Mouse (Mus musculus) midbrain, embryonic 14.5 days (tissue): ENCODE measurements around the gene Ggt6. TPM values are rescaled to one million over a fixed set of nuclear protein-coding genes. Genes with fewer than 3 reads are reported as not detected.

Experiments used
- ATAC-seq: fragments of 200-750 bp; cut with Nextera tagmentation; 2 replicates; pipeline ENCODE4 v1.8.0; 2017; ENCODE audit warnings: moderate number of reproducible peaks, moderate library complexity; ENCODE audit not compliant: low FRiP score, low TSS enrichment
- DNase-seq: peaks from one replicate; pipeline ENCODE4 v3.0.0-alpha.2; 2015
- H3K27ac ChIP-seq: fragments of 300-500 bp; sonication (generic); replicated peaks from 2 replicates; pipeline ENCODE4 v1.5.1; 2014; ENCODE audit warnings: mild to moderate bottlenecking, low read depth, low read length, moderate library complexity
- H3K27me3 ChIP-seq: fragments of 300-500 bp; sonication (generic); 2 replicates; pipeline ENCODE4 v1.6.1; 2014; ENCODE audit warnings: low read length, control low read depth, mixed read lengths; ENCODE audit not compliant: control insufficient read depth, insufficient read depth
- H3K36me3 ChIP-seq: fragments of 300-500 bp; sonication (generic); 2 replicates; pipeline ENCODE4 v1.6.1; 2014; ENCODE audit warnings: low read length, control low read depth; ENCODE audit not compliant: control insufficient read depth, insufficient read depth
- H3K4me1 ChIP-seq: fragments of 300-500 bp; sonication (generic); 2 replicates; pipeline ENCODE4 v1.6.1; 2014; ENCODE audit warnings: mild to moderate bottlenecking, antibody characterized with exemption, low read length, control low read depth; ENCODE audit not compliant: control insufficient read depth, insufficient read depth
- H3K4me2 ChIP-seq: fragments of 300-500 bp; sonication (generic); 2 replicates; pipeline ENCODE4 v1.6.1; 2014; ENCODE audit warnings: mild to moderate bottlenecking, low read length, moderate library complexity
- H3K4me3 ChIP-seq: fragments of 300-500 bp; sonication (generic); replicated peaks from 2 replicates; pipeline ENCODE4 v1.5.1; 2014; ENCODE audit warnings: low read depth, low read length
- H3K9ac ChIP-seq: fragments of 300-500 bp; sonication (generic); replicated peaks from 2 replicates; pipeline ENCODE4 v1.6.1; 2014; ENCODE audit warnings: mild to moderate bottlenecking, low read length, moderate library complexity
- H3K9me3 ChIP-seq: fragments of 300-500 bp; sonication (generic); 2 replicates; pipeline ENCODE4 v1.6.1; 2016; ENCODE audit warnings: low read length, control low read depth, mixed read lengths; ENCODE audit not compliant: control insufficient read depth
- whole genome bisulfite sequencing: fragments of 180-500 bp; shearing (Covaris S2); extraction: QIAGEN DNeasy Blood & Tissue Kit; methylation state at CpG from one replicate; pipeline ENCODE4 v1.1.7; 2014; 5-methylcytosine and 5-hydroxymethylcytosine counted together
- polyA plus RNA-seq: library from polyadenylated mRNA; unstranded; fragments of >200 nt; fragmentation: Nextera tagmentation; extraction: Ambion mirVana; gene quantifications from 2 replicates; pipeline ENCODE4 v1.2.1, GENCODE M21; 2014

Gene Ggt6
- not detected in 2 replicates for polyA plus RNA-seq

DNA sequence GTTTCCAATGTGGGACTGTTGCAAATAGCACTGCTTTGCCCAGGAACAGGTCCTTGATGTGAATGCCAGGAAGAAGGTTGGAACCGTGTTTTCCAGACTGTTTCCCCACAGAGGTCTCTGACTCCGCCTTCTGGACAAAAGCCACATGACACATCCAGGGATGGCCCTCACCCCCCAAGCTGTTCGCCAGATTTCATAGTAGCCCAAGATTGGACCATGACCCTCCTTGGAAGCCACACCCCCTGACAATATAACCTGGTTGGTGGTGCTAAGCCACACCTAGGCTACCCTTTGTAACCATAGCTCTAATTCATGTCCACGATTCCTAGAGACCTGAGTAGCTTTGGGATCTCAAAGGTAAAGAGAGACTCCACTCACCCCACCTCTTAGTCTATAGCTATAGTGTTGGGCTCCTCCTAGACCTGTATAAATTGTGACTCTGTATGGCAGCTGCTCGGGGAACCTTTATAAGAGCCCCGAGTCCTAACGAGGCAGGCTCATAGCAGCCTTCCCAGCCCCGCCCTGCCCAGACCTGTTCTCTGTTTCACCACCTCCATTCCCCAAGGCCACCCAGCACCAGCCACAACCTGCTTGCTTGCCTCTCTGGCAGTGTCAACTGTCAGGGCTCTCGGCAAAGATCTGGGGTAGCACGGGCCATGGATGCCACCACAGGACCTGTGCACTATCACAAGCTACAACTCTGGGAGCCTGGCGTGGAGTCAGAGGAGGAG is at the start of gene Ggt6:
Gene Ggt6, plus strand, starts transcription at position 564 of the 731 bp plus-strand sequence.
- H3K27ac ChIP-seq = no peak within 1 kb of the TSS
- no peaks in the 10 kb centered on the region for H3K27me3 ChIP-seq
- H3K4me3 ChIP-seq = no peak within 1 kb of the TSS
- no peak within 1 kb of the TSS for H3K4me2 ChIP-seq
- no peaks in the 10 kb centered on the region for H3K4me1 ChIP-seq
- no peak for ATAC-seq
- DNase-seq = no peak
- H3K9me3 ChIP-seq = no peaks in the 10 kb centered on the region
- no peaks in the 10 kb centered on the region for H3K36me3 ChIP-seq
- no peak within 1 kb of the TSS for H3K9ac ChIP-seq
- 71% methylated on average over 11 of the region's 11 CpGs for WGBS

DNA sequence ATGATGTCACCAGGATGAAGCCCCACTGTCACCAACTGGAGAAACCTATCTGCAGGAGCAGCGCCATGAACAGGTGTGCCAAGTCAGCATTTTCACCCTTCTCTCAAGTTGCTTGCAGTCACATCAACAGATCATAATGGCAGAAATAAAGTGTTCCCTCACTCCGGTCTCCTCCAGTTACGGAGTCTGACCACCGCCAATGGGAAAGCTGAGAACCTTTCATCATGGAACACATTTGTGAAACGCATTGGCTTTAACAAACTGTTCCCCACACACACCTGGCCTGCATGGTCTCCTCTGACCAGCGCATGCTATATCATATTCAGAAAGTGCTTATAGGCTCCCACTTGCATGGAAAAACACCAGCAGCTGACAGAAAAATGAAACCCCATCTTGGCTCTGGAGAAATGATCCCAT is 47.2 kb upstream of the Ggt6 start:
- H3K27me3 ChIP-seq = no peaks in the 10 kb centered on the region
- H3K4me1 ChIP-seq = no peaks in the 10 kb centered on the region
- H3K9me3 ChIP-seq = no peaks in the 10 kb centered on the region
- ATAC-seq = no peak
- DNase-seq = no peak
- no peak overlapping the region for H3K4me3 ChIP-seq
- WGBS = 96% methylated on average over 6 of the region's 6 CpGs
- H3K9ac ChIP-seq = no peak overlapping the region
- H3K4me2 ChIP-seq = no peak overlapping the region
- H3K36me3 ChIP-seq = no peaks in the 10 kb centered on the region
- no peak overlapping the region for H3K27ac ChIP-seq

DNA sequence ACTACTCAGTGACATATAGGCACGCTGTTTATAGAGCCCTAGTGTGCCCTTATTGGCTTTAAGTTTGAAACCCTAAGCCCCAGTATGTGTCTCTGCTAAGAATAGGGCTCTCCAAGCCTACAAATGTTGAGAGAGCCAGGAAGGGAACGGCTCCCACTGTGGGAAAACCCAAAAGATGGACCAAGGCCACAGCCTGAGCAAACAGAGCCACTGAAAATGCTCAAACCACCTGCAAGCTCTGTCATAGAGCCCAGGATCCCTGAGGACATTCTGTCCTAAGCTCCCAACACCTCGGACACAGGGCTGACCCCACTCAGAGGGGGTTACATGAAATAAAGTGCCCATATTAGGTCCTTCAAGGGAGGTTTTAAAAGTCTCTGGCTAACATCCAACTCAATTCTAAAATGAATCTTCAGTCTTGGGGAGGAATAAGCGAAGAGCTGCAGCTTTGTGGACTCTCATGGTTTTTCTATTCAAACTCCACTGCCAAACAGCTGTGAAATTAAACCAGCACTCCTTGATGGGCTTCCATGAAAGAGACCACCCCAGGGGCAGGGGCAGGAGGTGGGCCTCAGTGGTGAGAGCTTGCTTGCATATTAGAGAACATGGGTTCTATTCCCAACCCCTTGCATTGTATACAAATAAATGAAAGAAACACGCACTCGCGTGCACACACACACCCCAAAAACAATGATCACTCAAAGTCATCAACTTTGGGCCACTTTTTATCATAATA is 45.8 kb upstream of the Ggt6 start:
- Histone ChIP-seq H3K4me1 (no peaks in the 10 kb centered on the region), H3K27me3 (no peaks in the 10 kb centered on the region), H3K4me3 (no peak overlapping the region), H3K9me3 (no peaks in the 10 kb centered on the region), H3K4me2 (no peak overlapping the region), H3K36me3 (no peaks in the 10 kb centered on the region), H3K27ac (no peak overlapping the region), H3K9ac (no peak overlapping the region)
- ATAC-seq (no peak), DNase-seq (no peak)
- 92% methylated on average over 7 of the region's 7 CpGs for WGBS

DNA sequence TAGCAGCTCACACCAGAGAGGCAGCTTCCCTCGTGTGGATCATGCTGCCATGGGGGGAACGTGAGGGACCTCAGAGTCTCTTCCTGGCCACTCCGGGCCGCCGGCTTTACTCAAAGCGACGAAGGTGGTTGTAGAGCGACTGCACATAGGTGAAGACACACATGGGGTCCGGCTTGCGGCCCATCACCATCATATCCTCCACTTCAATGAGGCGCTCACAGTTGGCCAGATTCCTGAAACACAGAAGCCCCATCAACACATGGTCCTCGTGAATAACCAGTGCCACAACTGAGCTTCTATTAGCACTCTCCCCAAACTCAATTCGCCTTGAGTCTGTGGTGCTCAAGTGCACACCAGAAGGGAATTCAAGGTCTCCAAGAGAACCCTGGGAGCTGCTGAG is 44.1 kb upstream of the Ggt6 start:
- Histone ChIP-seq H3K4me1 (no peaks in the 10 kb centered on the region), H3K36me3 (no peaks in the 10 kb centered on the region), H3K9me3 (no peaks in the 10 kb centered on the region), H3K9ac (no peak overlapping the region), H3K4me3 (no peak overlapping the region), H3K27me3 (no peaks in the 10 kb centered on the region), H3K4me2 (no peak overlapping the region), H3K27ac (no peak overlapping the region)
- 93% methylated on average over 13 of the region's 13 CpGs for WGBS
- ATAC-seq (no peak), DNase-seq (no peak)

DNA sequence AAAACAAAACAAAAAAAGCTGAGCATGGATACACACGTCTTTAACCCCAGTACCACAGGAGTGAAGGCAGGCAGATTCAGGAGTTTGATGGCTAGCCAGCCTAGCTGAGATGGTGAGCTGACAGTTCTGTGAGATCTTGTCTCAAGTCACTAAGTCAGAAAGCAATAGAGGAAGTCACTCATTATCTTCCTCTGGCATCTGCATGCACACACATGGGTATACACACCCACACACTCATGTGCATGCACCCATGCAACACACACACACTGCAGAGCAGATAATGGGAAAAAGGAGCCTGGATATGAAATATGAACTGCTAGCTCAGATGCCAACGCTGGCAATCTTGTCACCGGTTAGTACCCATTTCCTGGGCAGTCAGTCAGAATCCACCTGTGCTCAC is 42.1 kb upstream of the Ggt6 start:
- H3K27ac ChIP-seq = no peak overlapping the region
- H3K4me2 ChIP-seq = no peak overlapping the region
- no peak overlapping the region for H3K9ac ChIP-seq
- 91% methylated on average over 3 of the region's 3 CpGs for WGBS
- H3K4me3 ChIP-seq = no peak overlapping the region
- no peaks in the 10 kb centered on the region for H3K36me3 ChIP-seq
- H3K4me1 ChIP-seq = no peaks in the 10 kb centered on the region
- DNase-seq (no peak), ATAC-seq (no peak)
- H3K9me3 ChIP-seq = no peaks in the 10 kb centered on the region
- H3K27me3 ChIP-seq = no peaks in the 10 kb centered on the region

DNA sequence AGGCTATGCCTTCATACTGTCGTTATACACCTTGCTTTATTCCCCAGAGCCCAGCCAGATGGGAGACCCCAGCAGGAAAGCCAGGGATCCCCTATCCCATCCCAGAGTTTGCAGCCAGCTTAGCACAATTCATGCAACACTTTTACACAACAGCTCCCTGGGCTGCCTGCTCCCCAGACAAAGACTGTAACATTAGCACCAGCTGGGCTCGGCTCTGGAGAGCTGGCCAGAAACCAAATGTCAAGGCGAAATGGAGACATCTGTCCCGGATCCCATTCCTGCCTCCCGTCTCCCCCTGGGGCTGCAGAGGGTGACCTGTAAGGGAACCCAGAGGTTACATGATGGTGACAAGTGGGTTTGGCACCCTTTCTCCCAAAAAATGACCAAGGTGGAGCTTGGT is 41.7 kb upstream of the Ggt6 start:
- H3K9me3 ChIP-seq = no peaks in the 10 kb centered on the region
- H3K27ac ChIP-seq = no peak overlapping the region
- WGBS = 50% methylated on average over 5 of the region's 5 CpGs
- no peak overlapping the region for H3K4me3 ChIP-seq
- H3K27me3 ChIP-seq = no peaks in the 10 kb centered on the region
- H3K4me1 ChIP-seq = no peaks in the 10 kb centered on the region
- DNase-seq (peak; percentile 37), ATAC-seq (no peak)
- no peak overlapping the region for H3K9ac ChIP-seq
- no peak overlapping the region for H3K4me2 ChIP-seq
- H3K36me3 ChIP-seq = no peaks in the 10 kb centered on the region

DNA sequence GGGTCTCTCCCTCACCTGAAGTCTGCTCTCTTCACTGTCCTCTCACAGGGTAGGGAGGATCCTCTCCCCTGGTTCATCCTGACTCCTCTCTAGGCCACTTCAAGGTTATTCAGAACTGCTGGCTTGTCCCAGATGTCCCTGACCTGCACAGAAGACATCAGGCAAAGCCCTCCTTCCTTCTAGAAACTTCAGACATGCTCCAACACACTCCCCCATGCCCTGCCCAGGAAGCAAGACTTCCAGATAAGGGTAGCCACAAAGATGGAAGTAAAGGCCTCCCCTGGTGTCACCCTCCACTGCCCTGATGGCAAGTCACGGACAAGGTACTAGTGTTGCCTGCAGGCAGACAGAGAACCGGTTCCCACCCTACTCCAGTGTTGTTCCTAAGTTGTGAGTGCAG is 40.6 kb upstream of the Ggt6 start:
- Histone ChIP-seq H3K27ac (no peak overlapping the region), H3K4me2 (no peak overlapping the region), H3K4me3 (no peak overlapping the region), H3K9me3 (no peaks in the 10 kb centered on the region), H3K9ac (no peak overlapping the region), H3K27me3 (no peaks in the 10 kb centered on the region), H3K4me1 (no peaks in the 10 kb centered on the region), H3K36me3 (no peaks in the 10 kb centered on the region)
- WGBS = 77% methylated on average over 2 of the region's 2 CpGs
- DNase-seq (no peak), ATAC-seq (no peak)

DNA sequence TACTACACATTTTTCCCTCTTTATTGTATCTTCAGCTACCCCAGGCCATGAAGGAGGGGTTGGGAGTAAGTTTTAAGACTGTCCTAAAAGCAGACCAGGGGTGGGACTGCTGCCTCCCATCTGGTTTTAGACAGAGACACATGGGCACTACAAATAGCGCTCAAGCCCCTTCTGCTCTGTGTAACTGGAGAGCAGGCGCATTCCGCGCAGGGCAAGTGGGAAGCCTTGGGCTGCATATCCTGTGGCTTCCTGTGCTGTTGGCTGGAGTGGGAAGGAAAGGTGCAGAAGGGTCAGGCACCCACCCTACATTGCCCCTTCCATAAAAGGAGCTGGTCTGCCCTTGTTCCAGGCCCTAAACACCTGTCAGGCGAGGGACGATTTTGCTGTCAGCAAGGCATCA is 39.7 kb upstream of the Ggt6 start:
- no peak overlapping the region for H3K4me2 ChIP-seq

DNA sequence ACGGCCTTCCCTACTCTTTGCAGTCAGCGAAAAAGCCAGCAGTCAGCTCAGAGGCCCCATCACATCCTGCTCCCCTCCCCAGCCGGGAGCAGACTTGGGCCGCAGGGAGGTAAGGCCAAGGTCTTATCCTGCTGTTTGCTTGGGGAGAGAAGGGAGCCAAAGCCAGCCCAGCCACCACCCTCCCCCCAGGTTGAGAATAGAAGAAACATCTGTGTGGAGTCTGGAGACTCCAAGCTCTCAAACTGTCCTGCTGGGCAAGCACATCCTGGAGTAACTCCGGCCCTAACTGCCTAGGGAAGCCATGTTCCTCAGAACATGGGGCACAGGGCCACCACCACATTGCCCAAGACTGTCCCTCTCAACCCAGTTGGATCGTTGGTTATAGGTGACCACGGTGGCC is 38.7 kb upstream of the Ggt6 start:
- Histone ChIP-seq H3K27ac (no peak overlapping the region), H3K27me3 (no peaks in the 10 kb centered on the region), H3K9me3 (no peaks in the 10 kb centered on the region), H3K4me3 (no peak overlapping the region), H3K36me3 (no peaks in the 10 kb centered on the region), H3K9ac (no peak overlapping the region), H3K4me2 (no peak overlapping the region), H3K4me1 (no peaks in the 10 kb centered on the region)
- no peak for DNase-seq
- 90% methylated on average over 7 of the region's 7 CpGs for WGBS
- ATAC-seq = no peak

More for the DNA sequence above, 39.7 kb upstream of the Ggt6 start:
- Histone ChIP-seq H3K9me3 (no peaks in the 10 kb centered on the region), H3K27me3 (no peaks in the 10 kb centered on the region), H3K4me3 (no peak overlapping the region), H3K9ac (no peak overlapping the region), H3K4me1 (no peaks in the 10 kb centered on the region), H3K27ac (no peak overlapping the region), H3K36me3 (no peaks in the 10 kb centered on the region)
- DNase-seq (no peak), ATAC-seq (no peak)
- 88% methylated on average over 6 of the region's 6 CpGs for WGBS
